Mouse (Mus musculus): ENCODE data around the gene Fstl4. TPM values are rescaled to one million over a fixed set of nuclear protein-coding genes. Genes with fewer than 3 reads are reported as not detected.

The Fstl4 gene
- polyA plus RNA-seq, 1 experiment = not detected

- Histone ChIP-seq H3K4me3 (ENCODE audit: insufficient read depth, poor library complexity, severe bottlenecking) (no peak overlapping the region), H3ac (ENCODE audit: control insufficient read depth, insufficient read length, low read depth) (no peak overlapping the region), H3K79me2 (ENCODE audit: control insufficient read depth, insufficient read depth) (no peaks in the 10 kb centered on the region), H3K27me3 (ENCODE audit: control insufficient read depth, insufficient read depth, insufficient read length) (peaks cover 9% of the 10 kb centered on the region), H3K79me3 (ENCODE audit: low read depth) (no peaks in the 10 kb centered on the region), H3K36me3 (ENCODE audit: control insufficient read depth, insufficient read depth) (no peaks in the 10 kb centered on the region)
- TF ChIP-seq MYOG (IDR thresholded peaks at IDR 0.05; ENCODE audit: control insufficient read depth, extremely low read depth, insufficient read length) (no peak), FOSL1 (IDR thresholded peaks at IDR 0.05; ENCODE audit: insufficient read depth, low read length, poor library complexity, severe bottlenecking) (no peak), CTCF (IDR thresholded peaks at IDR 0.05; ENCODE audit: control insufficient read depth, insufficient read depth, insufficient read length) (no peak), CEBPB (IDR thresholded peaks at IDR 0.05; ENCODE audit: low read depth) (no peak), MYOD1 (IDR thresholded peaks at IDR 0.05; ENCODE audit: control insufficient read depth, insufficient read length, low read depth) (no peak), USF1 (IDR thresholded peaks at IDR 0.05; ENCODE audit: low read depth) (no peak)
Observed at GRCm38 (mm10) chr11:53003811-53004210, 239.4 kb downstream of the Fstl4 start.

- no peak overlapping the region for H3ac ChIP-seq (ENCODE audit: control insufficient read depth, insufficient read length, low read depth)
Observed at GRCm38 (mm10) chr11:53009597-53009996, 245.2 kb downstream of the Fstl4 start.

GRCm38 (mm10) chr11:53011996-53012505, 247.6 kb downstream of the Fstl4 start:
- H3K27me3 ChIP-seq (ENCODE audit: control insufficient read depth, insufficient read depth, insufficient read length) = peaks cover 5% of the 10 kb centered on the region
- no peaks in the 10 kb centered on the region for H3K36me3 ChIP-seq (ENCODE audit: control insufficient read depth, insufficient read depth)
- H3ac ChIP-seq (ENCODE audit: control insufficient read depth, insufficient read length, low read depth) = no peak overlapping the region
- TF ChIP-seq CTCF (IDR thresholded peaks at IDR 0.05; ENCODE audit: control insufficient read depth, insufficient read depth, insufficient read length) = no peak
- TF ChIP-seq FOSL1 (IDR thresholded peaks at IDR 0.05; ENCODE audit: insufficient read depth, low read length, poor library complexity, severe bottlenecking) = no peak
- TF ChIP-seq MAX (IDR thresholded peaks at IDR 0.05) = no peak
- TF ChIP-seq CEBPB (IDR thresholded peaks at IDR 0.05; ENCODE audit: low read depth) = no peak
- no peak for TF ChIP-seq USF1 (IDR thresholded peaks at IDR 0.05; ENCODE audit: low read depth)
- TF ChIP-seq MYOG (IDR thresholded peaks at IDR 0.05; ENCODE audit: control insufficient read depth, extremely low read depth, insufficient read length) = no peak
- no peak for TF ChIP-seq MYOD1 (IDR thresholded peaks at IDR 0.05; ENCODE audit: control insufficient read depth, insufficient read length, low read depth)
- H3K79me3 ChIP-seq (ENCODE audit: low read depth) = no peaks in the 10 kb centered on the region
- H3K79me2 ChIP-seq (ENCODE audit: control insufficient read depth, insufficient read depth) = no peaks in the 10 kb centered on the region
- no peak overlapping the region for H3K4me3 ChIP-seq (ENCODE audit: insufficient read depth, poor library complexity, severe bottlenecking)

More at GRCm38 (mm10) chr11:53009597-53009996, 245.2 kb downstream of the Fstl4 start:
- no peaks in the 10 kb centered on the region for H3K79me2 ChIP-seq (ENCODE audit: control insufficient read depth, insufficient read depth)
- TF ChIP-seq USF1 (IDR thresholded peaks at IDR 0.05; ENCODE audit: low read depth) (no peak), MYOG (IDR thresholded peaks at IDR 0.05; ENCODE audit: control insufficient read depth, extremely low read depth, insufficient read length) (no peak), CTCF (IDR thresholded peaks at IDR 0.05; ENCODE audit: control insufficient read depth, insufficient read depth, insufficient read length) (no peak), FOSL1 (IDR thresholded peaks at IDR 0.05; ENCODE audit: insufficient read depth, low read length, poor library complexity, severe bottlenecking) (no peak), MYOD1 (IDR thresholded peaks at IDR 0.05; ENCODE audit: control insufficient read depth, insufficient read length, low read depth) (no peak), MAX (IDR thresholded peaks at IDR 0.05) (no peak)
- no peaks in the 10 kb centered on the region for H3K79me3 ChIP-seq (ENCODE audit: low read depth)
- H3K36me3 ChIP-seq (ENCODE audit: control insufficient read depth, insufficient read depth) = no peaks in the 10 kb centered on the region
- no peak overlapping the region for H3K4me3 ChIP-seq (ENCODE audit: insufficient read depth, poor library complexity, severe bottlenecking)
- peaks cover 9% of the 10 kb centered on the region for H3K27me3 ChIP-seq (ENCODE audit: control insufficient read depth, insufficient read depth, insufficient read length)

GRCm38 (mm10) chr11:53013906-53014305, 249.5 kb downstream of the Fstl4 start:
- Histone ChIP-seq H3ac (ENCODE audit: control insufficient read depth, insufficient read length, low read depth) (no peak overlapping the region), H3K27me3 (ENCODE audit: control insufficient read depth, insufficient read depth, insufficient read length) (peaks cover 5% of the 10 kb centered on the region), H3K79me3 (ENCODE audit: low read depth) (no peaks in the 10 kb centered on the region), H3K4me3 (ENCODE audit: insufficient read depth, poor library complexity, severe bottlenecking) (no peak overlapping the region), H3K79me2 (ENCODE audit: control insufficient read depth, insufficient read depth) (no peaks in the 10 kb centered on the region), H3K36me3 (ENCODE audit: control insufficient read depth, insufficient read depth) (no peaks in the 10 kb centered on the region)
- no peak for TF ChIP-seq MYOG (IDR thresholded peaks at IDR 0.05; ENCODE audit: control insufficient read depth, extremely low read depth, insufficient read length)
- no peak for TF ChIP-seq CTCF (IDR thresholded peaks at IDR 0.05; ENCODE audit: control insufficient read depth, insufficient read depth, insufficient read length)
- no peak for TF ChIP-seq FOSL1 (IDR thresholded peaks at IDR 0.05; ENCODE audit: insufficient read depth, low read length, poor library complexity, severe bottlenecking)
- TF ChIP-seq MYOD1 (IDR thresholded peaks at IDR 0.05; ENCODE audit: control insufficient read depth, insufficient read length, low read depth) = no peak
- TF ChIP-seq CEBPB (IDR thresholded peaks at IDR 0.05; ENCODE audit: low read depth) = no peak
- TF ChIP-seq USF1 (IDR thresholded peaks at IDR 0.05; ENCODE audit: low read depth) = no peak
- TF ChIP-seq MAX (IDR thresholded peaks at IDR 0.05) = no peak

GRCm38 (mm10) chr11:53016358-53017021, 252.1 kb downstream of the Fstl4 start:
- no peaks in the 10 kb centered on the region for H3K79me3 ChIP-seq (ENCODE audit: low read depth)
- H3K4me3 ChIP-seq (ENCODE audit: insufficient read depth, poor library complexity, severe bottlenecking) = no peak overlapping the region
- no peak overlapping the region for H3ac ChIP-seq (ENCODE audit: control insufficient read depth, insufficient read length, low read depth)
- H3K79me2 ChIP-seq (ENCODE audit: control insufficient read depth, insufficient read depth) = no peaks in the 10 kb centered on the region
- H3K36me3 ChIP-seq (ENCODE audit: control insufficient read depth, insufficient read depth) = no peaks in the 10 kb centered on the region
- TF ChIP-seq MYOD1 (IDR thresholded peaks at IDR 0.05; ENCODE audit: control insufficient read depth, insufficient read length, low read depth) = no peak
- H3K27me3 ChIP-seq (ENCODE audit: control insufficient read depth, insufficient read depth, insufficient read length) = peaks cover 10% of the 10 kb centered on the region

GRCm38 (mm10) chr11:53019509-53019908, 255.1 kb downstream of the Fstl4 start:
- no peaks in the 10 kb centered on the region for H3K36me3 ChIP-seq (ENCODE audit: control insufficient read depth, insufficient read depth)
- H3K79me2 ChIP-seq (ENCODE audit: control insufficient read depth, insufficient read depth) = no peaks in the 10 kb centered on the region
- no peak for TF ChIP-seq CTCF (IDR thresholded peaks at IDR 0.05; ENCODE audit: control insufficient read depth, insufficient read depth, insufficient read length)
- no peak for TF ChIP-seq FOSL1 (IDR thresholded peaks at IDR 0.05; ENCODE audit: insufficient read depth, low read length, poor library complexity, severe bottlenecking)
- TF ChIP-seq USF1 (IDR thresholded peaks at IDR 0.05; ENCODE audit: low read depth) = no peak
- TF ChIP-seq CEBPB (IDR thresholded peaks at IDR 0.05; ENCODE audit: low read depth) = no peak
- no peak for TF ChIP-seq MAX (IDR thresholded peaks at IDR 0.05)
- TF ChIP-seq MYOD1 (IDR thresholded peaks at IDR 0.05; ENCODE audit: control insufficient read depth, insufficient read length, low read depth) = no peak
- TF ChIP-seq MYOG (IDR thresholded peaks at IDR 0.05; ENCODE audit: control insufficient read depth, extremely low read depth, insufficient read length) = no peak
- H3K4me3 ChIP-seq (ENCODE audit: insufficient read depth, poor library complexity, severe bottlenecking) = no peak overlapping the region
- peaks cover 6% of the 10 kb centered on the region for H3K27me3 ChIP-seq (ENCODE audit: control insufficient read depth, insufficient read depth, insufficient read length)
- H3K79me3 ChIP-seq (ENCODE audit: low read depth) = no peaks in the 10 kb centered on the region
- no peak overlapping the region for H3ac ChIP-seq (ENCODE audit: control insufficient read depth, insufficient read length, low read depth)
